Mouse (Mus musculus): ENCODE measurements at regions not wholly inside any gene's neighbourhood (a gene's known extent, or its start where the extent isn't known, plus 50 kb on each side); places are given as distances from the start of the nearest gene placed in this dataset.

- DNase-seq (ENCODE audit: low spot score), result no peak
Measured at GRCm38 (mm10) chr7:50993707-50994106, 394.7 kb downstream of the 4933405O20Rik start.

- no peak for DNase-seq (ENCODE audit: low spot score)
Measured at GRCm38 (mm10) chr7:51041899-51042667, 443.1 kb downstream of the 4933405O20Rik start.

- no peak for DNase-seq (ENCODE audit: low spot score)
Measured at GRCm38 (mm10) chr7:51051496-51051895, 452.5 kb downstream of the 4933405O20Rik start.

GRCm38 (mm10) chr7:51068376-51068775 is 442.5 kb upstream of the Ano5 start:
- no peak for DNase-seq (ENCODE audit: low spot score)

GRCm38 (mm10) chr7:51093774-51094173 is 417.1 kb upstream of the Ano5 start:
- no peak for DNase-seq (ENCODE audit: low spot score)

GRCm38 (mm10) chr7:51101166-51101565 is 409.7 kb upstream of the Ano5 start:
- no peak for DNase-seq (ENCODE audit: low spot score)

GRCm38 (mm10) chr7:51140796-51141195 is 370.0 kb upstream of the Ano5 start:
- no peak for DNase-seq (ENCODE audit: low spot score)

GRCm38 (mm10) chr7:51175211-51175610 is 335.6 kb upstream of the Ano5 start:
- DNase-seq (ENCODE audit: low spot score), result no peak

GRCm38 (mm10) chr7:51215487-51216232 is 295.2 kb upstream of the Ano5 start:
- no peak for DNase-seq (ENCODE audit: low spot score)

GRCm38 (mm10) chr7:51216233-51216605 is 294.6 kb upstream of the Ano5 start:
- DNase-seq (ENCODE audit: low spot score), result no peak

- DNase-seq (ENCODE audit: low spot score), result no peak
Measured at GRCm38 (mm10) chr7:51221351-51221750, 289.5 kb upstream of the Ano5 start.

GRCm38 (mm10) chr7:51221806-51222205 is 289.0 kb upstream of the Ano5 start:
- no peak for DNase-seq (ENCODE audit: low spot score)

- no peak for DNase-seq (ENCODE audit: low spot score)
Measured at GRCm38 (mm10) chr7:51227136-51227535, 283.7 kb upstream of the Ano5 start.

- DNase-seq (ENCODE audit: low spot score), result no peak
Measured at GRCm38 (mm10) chr7:51234616-51235015, 276.2 kb upstream of the Ano5 start.

GRCm38 (mm10) chr7:51247695-51248094 is 263.1 kb upstream of the Ano5 start:
- no peak for DNase-seq (ENCODE audit: low spot score)

GRCm38 (mm10) chr7:51254461-51254860 is 256.4 kb upstream of the Ano5 start:
- DNase-seq (ENCODE audit: low spot score), result no peak

- DNase-seq (ENCODE audit: low spot score), result no peak
Measured at GRCm38 (mm10) chr7:51259160-51259831, 251.5 kb upstream of the Ano5 start.

GRCm38 (mm10) chr7:51264166-51264565 is 246.7 kb upstream of the Ano5 start:
- DNase-seq (ENCODE audit: low spot score), result no peak

GRCm38 (mm10) chr7:51265896-51266295 is 244.9 kb upstream of the Ano5 start:
- no peak for DNase-seq (ENCODE audit: low spot score)

- no peak for DNase-seq (ENCODE audit: low spot score)
Measured at GRCm38 (mm10) chr7:51266879-51267278, 243.9 kb upstream of the Ano5 start.

- no peak for DNase-seq (ENCODE audit: low spot score)
Measured at GRCm38 (mm10) chr7:51268743-51269142, 242.1 kb upstream of the Ano5 start.

GRCm38 (mm10) chr7:51270531-51271090 is 240.2 kb upstream of the Ano5 start:
- DNase-seq (ENCODE audit: low spot score), result peak; percentile 36

GRCm38 (mm10) chr7:51281470-51281869 is 229.4 kb upstream of the Ano5 start:
- no peak for DNase-seq (ENCODE audit: low spot score)

All from lung, postnatal 25 days (tissue).